In genomic region chr16:6110121-6110520, GRCm38 (mm10) we compare ENCODE assay signal across 21 mouse cellular contexts.
A peak's percentile ranks its signal among the peaks of the same experiment; 100 is the strongest.
DNase-seq lines count a peak whose midpoint lies in the region; ATAC-seq and TF ChIP-seq lines count a peak whose summit lies in the region.
"Had no signal": no experiment of that assay in that cellular context is flagged by ENCODE, and none has a peak within 500 bp of the region (broad histone marks: within the 10 kb centered on the region; RNA-seq: fewer than 3 reads in every experiment).

No protein-coding gene starts in this region.

- no peak overlapping the region for H3K9ac ChIP-seq in forebrain, embryonic 11.5 days (ENCODE audit: low read length)
- H3K9ac ChIP-seq in forebrain, embryonic 14.5 days (ENCODE audit: low read length) = no peak overlapping the region
- no peak overlapping the region for H3K9ac ChIP-seq in liver, embryonic 12.5 days
- no peak overlapping the region for H3K9ac ChIP-seq in liver, embryonic 15.5 days
- no peak overlapping the region for H3K9ac ChIP-seq in liver, postnatal 0 days (replicated peaks)
- H3K9ac ChIP-seq in liver, embryonic 16.5 days (ENCODE audit: low read depth, low read length) = no peak overlapping the region
- H3K9ac ChIP-seq: embryonic facial prominence, embryonic 12.5 days; forebrain, embryonic 13.5 days had no signal

- DNase-seq in forebrain, embryonic 11.5 days (ENCODE audit: low spot score) = peak; percentile 22
- DNase-seq in forebrain, embryonic 14.5 days (ENCODE audit: low spot score) = no peak
- no peak for DNase-seq in liver
- DNase-seq in liver, postnatal 0 days = no peak
- DNase-seq in embryo, embryonic 11 days = no peak
- DNase-seq: adrenal gland, adult 2 months; adrenal gland, postnatal 10 days; adrenal gland, postnatal 25 days; cerebellum, adult 11 months; cerebellum, adult 18-20 months; cerebellum, adult 8-10 months; cerebellum, adult 9-11 months; cerebellum, postnatal 14 days; cerebellum, postnatal 36 days had no signal

- H3K4me1 ChIP-seq in forebrain, embryonic 11.5 days (replicated peaks; ENCODE audit: control insufficient read depth, insufficient read depth, low read length) = no peaks in the 10 kb centered on the region
- peaks cover 4% of the 10 kb centered on the region; the same call in 1 of the 2 replicates for H3K4me1 ChIP-seq in forebrain, embryonic 14.5 days (ENCODE audit: control insufficient read depth, insufficient read depth, low read length)
- H3K4me1 ChIP-seq in liver, embryonic 12.5 days = peaks cover 9% of the 10 kb centered on the region
- 0 out of 2 replicates have a peak, but pooled peaks cover 4% of the 10 kb centered on the region for H3K4me1 ChIP-seq in liver, embryonic 15.5 days (replicated peaks)
- no peaks in the 10 kb centered on the region for H3K4me1 ChIP-seq in liver, postnatal 0 days (ENCODE audit: insufficient read depth)
- H3K4me1 ChIP-seq in liver, embryonic 16.5 days (ENCODE audit: control insufficient read depth, low read depth, low read length) = peaks cover 2% of the 10 kb centered on the region; the same call in 1 of the 2 replicates
- H3K4me1 ChIP-seq: embryonic facial prominence, embryonic 10.5 days; embryonic facial prominence, embryonic 12.5 days had no signal

- TF ChIP-seq CTCF in liver, postnatal 0 days (IDR thresholded peaks at IDR 0.05; ENCODE audit: low read depth) = no peak

- H3K27ac ChIP-seq in forebrain, embryonic 11.5 days (ENCODE audit: low read depth, low read length) = no peak overlapping the region
- H3K27ac ChIP-seq in forebrain, embryonic 14.5 days (ENCODE audit: low read depth, low read length) = no peak overlapping the region
- H3K27ac ChIP-seq in liver, embryonic 12.5 days = no peak overlapping the region
- H3K27ac ChIP-seq in liver, embryonic 15.5 days (replicated peaks) = no peak overlapping the region
- H3K27ac ChIP-seq in liver, postnatal 0 days (ENCODE audit: low read depth) = no peak overlapping the region
- H3K27ac ChIP-seq in liver, embryonic 16.5 days (ENCODE audit: low read length) = no peak overlapping the region; the same call in 1 of the 2 replicates
- H3K27ac ChIP-seq: embryonic facial prominence, embryonic 10.5 days; embryonic facial prominence, embryonic 12.5 days; forebrain, embryonic 13.5 days had no signal

- no peak overlapping the region for H3K4me3 ChIP-seq in forebrain, embryonic 11.5 days (ENCODE audit: low read depth, low read length)
- H3K4me3 ChIP-seq in forebrain, embryonic 14.5 days (ENCODE audit: low read depth, low read length) = no peak overlapping the region
- H3K4me3 ChIP-seq in liver, embryonic 12.5 days = no peak overlapping the region
- H3K4me3 ChIP-seq in liver, embryonic 15.5 days (replicated peaks) = no peak overlapping the region
- no peak overlapping the region for H3K4me3 ChIP-seq in liver, postnatal 0 days (ENCODE audit: low read depth, low read length)
- H3K4me3 ChIP-seq in liver, embryonic 16.5 days (ENCODE audit: low read depth, low read length) = no peak overlapping the region
- H3K4me3 ChIP-seq: embryonic facial prominence, embryonic 10.5 days; embryonic facial prominence, embryonic 12.5 days; forebrain, embryonic 13.5 days had no signal

- no peaks in the 10 kb centered on the region for H3K27me3 ChIP-seq in forebrain, embryonic 11.5 days (ENCODE audit: control insufficient read depth, insufficient read depth, low read length)
- no peaks in the 10 kb centered on the region for H3K27me3 ChIP-seq in forebrain, embryonic 14.5 days (replicated peaks; ENCODE audit: control insufficient read depth, insufficient read depth, low read length)
- H3K27me3 ChIP-seq in liver, embryonic 12.5 days (replicated peaks) = no peaks in the 10 kb centered on the region; the same call in 1 of the 2 replicates
- H3K27me3 ChIP-seq in liver, embryonic 15.5 days = no peaks in the 10 kb centered on the region; the same call in 1 of the 2 replicates
- H3K27me3 ChIP-seq in liver, postnatal 0 days (ENCODE audit: insufficient read depth, low read length) = no peaks in the 10 kb centered on the region
- H3K27me3 ChIP-seq in liver, embryonic 16.5 days (ENCODE audit: control insufficient read depth, insufficient read depth, low read depth, low read length) = no peaks in the 10 kb centered on the region
- H3K27me3 ChIP-seq: embryonic facial prominence, embryonic 12.5 days; forebrain, embryonic 13.5 days had no signal

- no peaks in the 10 kb centered on the region for H3K9me3 ChIP-seq in forebrain, embryonic 11.5 days (ENCODE audit: control insufficient read depth, low read length)
- H3K9me3 ChIP-seq in forebrain, embryonic 14.5 days (replicated peaks; ENCODE audit: control insufficient read depth, low read length) = no peaks in the 10 kb centered on the region
- no peaks in the 10 kb centered on the region for H3K9me3 ChIP-seq in liver, embryonic 12.5 days (replicated peaks)
- H3K9me3 ChIP-seq in liver, embryonic 15.5 days (replicated peaks) = no peaks in the 10 kb centered on the region
- H3K9me3 ChIP-seq in liver, postnatal 0 days (ENCODE audit: low read length) = 0 out of 2 replicates have a peak, but pooled peaks cover 2% of the 10 kb centered on the region
- no peaks in the 10 kb centered on the region; the same call in 1 of the 2 replicates for H3K9me3 ChIP-seq in liver, embryonic 16.5 days (replicated peaks; ENCODE audit: control insufficient read depth, low read length)
- H3K9me3 ChIP-seq: embryonic facial prominence, embryonic 10.5 days; embryonic facial prominence, embryonic 12.5 days; forebrain, embryonic 13.5 days had no signal

- TF ChIP-seq EP300 in liver, postnatal 0 days (IDR thresholded peaks at IDR 0.05; ENCODE audit: low read depth) = no peak

- ATAC-seq in forebrain, embryonic 11.5 days (replicated peaks; ENCODE audit: low FRiP score) = no peak
- no peak for ATAC-seq in forebrain, embryonic 14.5 days
- peak; percentile 55; the same call in 1 of the 2 replicates for ATAC-seq in liver, embryonic 12.5 days
- ATAC-seq in liver, embryonic 15.5 days (ENCODE audit: insufficient read depth) = peak; percentile 46
- no peak for ATAC-seq in liver, postnatal 0 days
- peak; percentile 45; the same call in 1 of the 2 replicates for ATAC-seq in liver, embryonic 16.5 days (ENCODE audit: low read depth)
- ATAC-seq: forebrain, embryonic 13.5 days; forebrain, embryonic 16.5 days had no signal

- no peak overlapping the region for H3K4me2 ChIP-seq in forebrain, embryonic 11.5 days (ENCODE audit: low read depth, low read length, severe bottlenecking)
- no peak overlapping the region for H3K4me2 ChIP-seq in forebrain, embryonic 14.5 days (ENCODE audit: low read length)
- no peak overlapping the region for H3K4me2 ChIP-seq in liver, embryonic 12.5 days
- no peak overlapping the region for H3K4me2 ChIP-seq in liver, embryonic 15.5 days
- no peak overlapping the region for H3K4me2 ChIP-seq in liver, postnatal 0 days (ENCODE audit: low read depth, low read length)
- H3K4me2 ChIP-seq in liver, embryonic 16.5 days (ENCODE audit: low read depth, low read length) = no peak overlapping the region
- H3K4me2 ChIP-seq: embryonic facial prominence, embryonic 12.5 days; forebrain, embryonic 13.5 days had no signal

- H3K36me3 ChIP-seq in forebrain, embryonic 11.5 days (ENCODE audit: control insufficient read depth, insufficient read depth, low read length) = no peaks in the 10 kb centered on the region
- H3K36me3 ChIP-seq in forebrain, embryonic 14.5 days (ENCODE audit: control insufficient read depth, insufficient read depth, low read length) = no peaks in the 10 kb centered on the region
- H3K36me3 ChIP-seq in liver, embryonic 12.5 days = no peaks in the 10 kb centered on the region
- no peaks in the 10 kb centered on the region for H3K36me3 ChIP-seq in liver, embryonic 15.5 days (replicated peaks)
- H3K36me3 ChIP-seq in liver, postnatal 0 days (replicated peaks; ENCODE audit: insufficient read depth, low read length) = no peaks in the 10 kb centered on the region
- H3K36me3 ChIP-seq in liver, embryonic 16.5 days (ENCODE audit: control insufficient read depth, insufficient read depth) = no peaks in the 10 kb centered on the region
- H3K36me3 ChIP-seq: embryonic facial prominence, embryonic 10.5 days; embryonic facial prominence, embryonic 12.5 days had no signal

- WGBS in forebrain, embryonic 11.5 days = 94% methylated on average over 3 of the region's 3 CpGs
- 90% methylated on average over 3 of the region's 3 CpGs for whole genome bisulfite sequencing in forebrain, embryonic 14.5 days
- 86% methylated on average over 3 of the region's 3 CpGs for WGBS in liver, embryonic 12.5 days (ENCODE audit: insufficient replicate concordance)
- 80% methylated on average over 3 of the region's 3 CpGs for WGBS in liver, embryonic 15.5 days (ENCODE audit: insufficient replicate concordance)
- WGBS in liver, postnatal 0 days (ENCODE audit: insufficient replicate concordance) = 78% methylated on average over 3 of the region's 3 CpGs
- 64% methylated on average over 3 of the region's 3 CpGs for WGBS in liver, embryonic 16.5 days (ENCODE audit: insufficient replicate concordance)

Comparison
In these comparisons a context has a peak if more than half of its experiments do, and no peak if none do; other contexts are left out.
1. ATAC-seq: peak in liver, embryonic 12.5 days (single experiment), liver, embryonic 15.5 days (single experiment) and liver, embryonic 16.5 days (single experiment); none in forebrain, embryonic 11.5 days (single experiment), forebrain, embryonic 14.5 days (single experiment) and liver, postnatal 0 days (single experiment).